Mouse (Mus musculus) myocyte (in vitro differentiated cells): ENCODE results near the gene Spice1.

Experiments
- CEBPB ChIP-seq: IDR thresholded peaks from 2 replicates; pipeline ENCODE4 v1.6.1; 2011; ENCODE audit warnings: mild to moderate bottlenecking, moderate library complexity; ENCODE audit not compliant: poor library complexity, insufficient read depth, severe bottlenecking
- E2F4 ChIP-seq: IDR thresholded peaks from one replicate; pipeline ENCODE4 v1.6.1; 2011; ENCODE audit warnings: mild to moderate bottlenecking, control low read depth, moderate library complexity; ENCODE audit not compliant: insufficient read depth
- MAX ChIP-seq: IDR thresholded peaks from one replicate; pipeline ENCODE4 v1.6.1; 2011; ENCODE audit warnings: low read depth, mild to moderate bottlenecking, control low read depth
- MYOG ChIP-seq, 3 experiments: IDR thresholded peaks; one replicate each; pipeline ENCODE4 v1.6.1; 2011; ENCODE audit warnings: control low read depth in 2 of 3, low read depth in 2 of 3, mild to moderate bottlenecking in 2 of 3; ENCODE audit not compliant: insufficient read length in 2 of 3, control insufficient read depth in 1 of 3, insufficient read depth in 1 of 3
- POLR2A ChIP-seq: IDR thresholded peaks from one replicate; pipeline ENCODE4 v1.6.1; 2011; ENCODE audit warnings: low read depth, mild to moderate bottlenecking, control low read depth, moderate library complexity; ENCODE audit not compliant: insufficient read length
- POLR2AphosphoS2 ChIP-seq: IDR thresholded peaks from one replicate; pipeline ENCODE4 v1.6.1; 2011; ENCODE audit warnings: low read depth, control low read depth; ENCODE audit not compliant: insufficient read length
- REST ChIP-seq: IDR thresholded peaks from one replicate; pipeline ENCODE4 v1.6.1; 2011; ENCODE audit warnings: mild to moderate bottlenecking, control low read depth, moderate library complexity; ENCODE audit not compliant: insufficient read depth, insufficient read length
- TCF12 ChIP-seq: IDR thresholded peaks from one replicate; pipeline ENCODE4 v1.6.1; 2011; ENCODE audit warnings: mild to moderate bottlenecking, control low read depth; ENCODE audit not compliant: poor library complexity, insufficient read depth, severe bottlenecking
- TCF3 ChIP-seq: IDR thresholded peaks from one replicate; pipeline ENCODE4 v1.6.1; 2011; ENCODE audit warnings: low read depth, control low read depth; ENCODE audit not compliant: insufficient read length
- USF1 ChIP-seq: IDR thresholded peaks from one replicate; pipeline ENCODE4 v1.6.1; 2011; ENCODE audit warnings: low read depth, mild to moderate bottlenecking, control low read depth, moderate library complexity

GRCm38 (mm10) chr16:44337541-44337940 is 9.4 kb upstream of the Spice1 start:
- TF ChIP-seq MAX (no peak), POLR2A (no peak), USF1 (no peak), MYOG (IDR thresholded peaks at IDR 0.05; ENCODE audit: control insufficient read depth in 1 of 3, insufficient read depth in 1 of 3, insufficient read length in 2 of 3, low read depth in 2 of 3) (no peak), CEBPB (no peak), E2F4 (no peak), POLR2AphosphoS2 (no peak), TCF12 (no peak), TCF3 (no peak), REST (no peak)
